Mouse (Mus musculus): ENCODE measurements at regions not wholly inside any gene's neighbourhood (a gene's known extent, or its start where the extent isn't known, plus 50 kb on each side); places are given as distances from the start of the nearest gene placed in this dataset.

DNA sequence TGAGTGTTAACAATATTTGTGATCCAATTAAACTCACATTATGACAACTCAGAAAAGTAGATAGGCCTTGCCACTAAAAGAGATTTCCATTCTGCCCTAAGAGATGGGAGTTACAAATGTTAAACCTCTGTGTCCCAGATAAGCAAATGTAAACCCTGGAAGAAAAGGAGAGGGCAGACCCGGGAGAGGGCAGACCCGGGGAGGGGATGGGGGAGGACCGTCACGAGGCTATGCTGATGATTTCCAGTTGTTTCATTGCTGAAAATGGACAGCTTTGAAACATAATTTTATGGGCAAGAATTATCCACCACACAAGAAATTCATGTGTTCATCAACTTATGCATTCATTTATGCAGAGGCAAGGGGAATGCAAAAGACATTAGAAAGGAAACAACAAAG lies 159.7 kb upstream of the Cited2 start:
- TF ChIP-seq EP300 (IDR thresholded peaks at IDR 0.05; ENCODE audit: low read depth), result no peak
- no peak for TF ChIP-seq CTCF (IDR thresholded peaks at IDR 0.05; ENCODE audit: low read depth)
- H3K4me3 ChIP-seq (ENCODE audit: insufficient read depth in 1 of 2, low read depth in 2 of 2, low read length in 2 of 2), result no peak overlapping the region
- H3K4me2 ChIP-seq (ENCODE audit: low read depth), result peak overlapping the region; percentile 35
- no peak for ATAC-seq (ENCODE audit: insufficient read depth)
- no peak overlapping the region for H3K27ac ChIP-seq
- H3K4me1 ChIP-seq (replicated peaks; ENCODE audit: control insufficient read depth in 2 of 2, insufficient read depth in 2 of 2, low read length in 1 of 2), result peaks cover 21 to 38% of the 10 kb centered on the region in 2 experiments
- no peak for DNase-seq (ENCODE audit: low read depth in 3 of 3, low spot score in 3 of 3)
- no peak overlapping the region for H3K9ac ChIP-seq (replicated peaks)
- no peaks in the 10 kb centered on the region for H3K27me3 ChIP-seq (ENCODE audit: control insufficient read depth, insufficient read depth, low read length)
- 19% methylated on average over 4 of the region's 4 CpGs for WGBS (ENCODE audit: insufficient replicate concordance)
- H3K36me3 ChIP-seq (replicated peaks; ENCODE audit: control insufficient read depth, insufficient read depth, low read depth), result no peaks in the 10 kb centered on the region
- H3K9me3 ChIP-seq (ENCODE audit: control insufficient read depth, low read length), result no peaks in the 10 kb centered on the region

DNA sequence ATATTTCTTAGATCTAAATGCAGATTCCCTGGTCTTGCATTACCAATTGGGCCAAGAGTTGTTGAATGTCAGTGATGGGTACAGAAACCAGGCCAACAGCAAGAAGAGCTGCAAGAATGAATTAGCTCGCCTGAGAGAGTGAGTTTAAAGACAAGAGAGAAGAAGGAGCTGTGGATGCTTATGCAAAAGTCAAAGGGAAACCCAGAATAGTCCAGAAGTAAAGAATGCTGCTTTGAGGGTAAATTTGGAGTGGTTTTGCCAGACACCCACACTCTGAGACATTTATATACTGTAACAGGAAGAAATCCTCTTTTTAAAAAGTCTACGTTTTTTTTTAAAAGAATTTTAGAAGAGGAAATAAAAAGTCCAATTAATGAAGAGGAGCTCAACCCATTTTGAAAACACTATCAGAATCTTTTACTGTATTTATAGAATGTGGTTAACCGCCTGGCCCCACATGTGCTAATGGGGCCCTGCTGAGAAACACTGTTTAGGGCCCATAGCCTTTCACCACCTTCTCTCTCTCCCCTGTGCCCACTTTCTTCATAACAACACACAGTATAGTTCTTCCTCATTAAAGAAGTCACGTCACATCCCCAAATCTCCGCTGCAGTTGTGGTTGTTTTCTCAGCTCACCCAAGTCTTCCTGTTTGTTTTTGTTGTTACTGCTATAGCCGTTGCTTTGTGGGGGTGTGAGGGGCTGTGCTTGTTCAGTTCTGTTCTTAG lies 158.0 kb upstream of the Cited2 start:
- Histone ChIP-seq H3K27me3 (ENCODE audit: control insufficient read depth, insufficient read depth, low read length) (no peaks in the 10 kb centered on the region), H3K9me3 (ENCODE audit: control insufficient read depth, low read length) (no peaks in the 10 kb centered on the region), H3K4me2 (ENCODE audit: low read depth) (no peak overlapping the region), H3K4me1 (replicated peaks; ENCODE audit: control insufficient read depth in 2 of 2, insufficient read depth in 2 of 2, low read length in 1 of 2) (peaks cover 21 to 43% of the 10 kb centered on the region in 2 experiments), H3K4me3 (ENCODE audit: insufficient read depth in 1 of 2, low read depth in 2 of 2, low read length in 2 of 2) (no peak overlapping the region), H3K36me3 (replicated peaks; ENCODE audit: control insufficient read depth, insufficient read depth, low read depth) (no peaks in the 10 kb centered on the region), H3K27ac (no peak overlapping the region), H3K9ac (replicated peaks) (no peak overlapping the region)
- ATAC-seq (ENCODE audit: insufficient read depth) (no peak), DNase-seq (ENCODE audit: low read depth in 3 of 3, low spot score in 3 of 3) (no peak)
- TF ChIP-seq CTCF (IDR thresholded peaks at IDR 0.05; ENCODE audit: low read depth), result no peak
- no peak for TF ChIP-seq EP300 (IDR thresholded peaks at IDR 0.05; ENCODE audit: low read depth)
- whole genome bisulfite sequencing (ENCODE audit: insufficient replicate concordance), result 26% methylated on average over 6 of the region's 6 CpGs

DNA sequence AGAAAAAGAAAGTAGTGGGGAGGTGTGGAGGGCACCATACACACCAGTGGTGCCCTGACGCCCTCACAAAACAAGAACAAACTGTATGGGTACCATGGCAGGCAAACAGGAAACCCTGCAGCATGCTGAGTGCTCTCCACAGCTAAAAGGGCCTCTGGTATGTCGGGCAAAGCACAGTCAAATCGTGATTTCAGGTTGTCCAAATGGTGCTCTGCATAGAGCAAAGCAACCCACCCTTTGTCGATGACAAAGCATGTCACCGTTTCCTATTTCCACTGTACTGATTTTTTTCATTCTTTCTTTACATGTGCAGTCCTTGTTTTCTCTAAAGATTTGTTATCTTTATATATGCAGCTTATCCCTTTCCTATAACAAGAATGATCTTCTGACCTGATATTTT lies 156.0 kb upstream of the Cited2 start:
- DNase-seq (ENCODE audit: low read depth in 3 of 3, low spot score in 3 of 3) (no peak), ATAC-seq (ENCODE audit: insufficient read depth) (no peak)
- 53% methylated on average over 5 of the region's 5 CpGs for WGBS (ENCODE audit: insufficient replicate concordance)
- H3K36me3 ChIP-seq (replicated peaks; ENCODE audit: control insufficient read depth, insufficient read depth, low read depth), result no peaks in the 10 kb centered on the region
- no peak overlapping the region for H3K4me2 ChIP-seq (ENCODE audit: low read depth)
- no peak overlapping the region for H3K9ac ChIP-seq (replicated peaks)
- H3K27me3 ChIP-seq (ENCODE audit: control insufficient read depth, insufficient read depth, low read length), result no peaks in the 10 kb centered on the region
- H3K4me3 ChIP-seq (ENCODE audit: insufficient read depth in 1 of 2, low read depth in 2 of 2, low read length in 2 of 2), result no peak overlapping the region
- H3K4me1 ChIP-seq (replicated peaks; ENCODE audit: control insufficient read depth in 2 of 2, insufficient read depth in 2 of 2, low read length in 1 of 2), result peaks cover 19 to 31% of the 10 kb centered on the region in 2 experiments
- no peaks in the 10 kb centered on the region for H3K9me3 ChIP-seq (ENCODE audit: control insufficient read depth, low read length)
- TF ChIP-seq EP300 (IDR thresholded peaks at IDR 0.05; ENCODE audit: low read depth) (no peak), CTCF (IDR thresholded peaks at IDR 0.05; ENCODE audit: low read depth) (no peak)
- no peak overlapping the region for H3K27ac ChIP-seq

DNA sequence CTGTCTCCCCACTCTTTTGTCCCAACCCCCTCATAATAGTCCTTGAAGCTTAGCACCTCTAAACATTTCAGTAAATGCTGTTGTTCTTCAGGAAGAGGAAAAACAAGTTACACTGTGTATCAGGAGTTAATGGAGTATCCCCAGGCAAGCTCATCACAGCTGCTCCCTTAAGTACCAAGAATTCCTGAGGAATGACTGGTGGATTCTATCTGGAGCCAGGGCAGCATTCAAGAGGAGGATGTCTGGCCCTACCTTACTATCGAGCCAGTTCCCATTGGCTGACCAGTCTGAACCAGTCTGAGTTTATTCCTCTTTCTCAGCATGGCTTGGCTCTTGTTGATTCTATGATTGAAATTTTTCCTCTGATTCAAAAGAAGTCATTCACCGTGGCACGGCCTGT lies 155.4 kb upstream of the Cited2 start:
- DNase-seq (ENCODE audit: low read depth in 3 of 3, low spot score in 3 of 3), result no peak
- no peak overlapping the region for H3K9ac ChIP-seq (replicated peaks)
- no peaks in the 10 kb centered on the region for H3K27me3 ChIP-seq (ENCODE audit: control insufficient read depth, insufficient read depth, low read length)
- peaks cover 13 to 27% of the 10 kb centered on the region in 2 experiments for H3K4me1 ChIP-seq (replicated peaks; ENCODE audit: control insufficient read depth in 2 of 2, insufficient read depth in 2 of 2, low read length in 1 of 2)
- TF ChIP-seq EP300 (IDR thresholded peaks at IDR 0.05; ENCODE audit: low read depth) (no peak), CTCF (IDR thresholded peaks at IDR 0.05; ENCODE audit: low read depth) (no peak)
- no peak for ATAC-seq (ENCODE audit: insufficient read depth)
- no peak overlapping the region for H3K27ac ChIP-seq
- H3K9me3 ChIP-seq (ENCODE audit: control insufficient read depth, low read length), result no peaks in the 10 kb centered on the region
- no peak overlapping the region for H3K4me3 ChIP-seq (ENCODE audit: insufficient read depth in 1 of 2, low read depth in 2 of 2, low read length in 2 of 2)
- WGBS (ENCODE audit: insufficient replicate concordance), result 52% methylated on average over 3 of the region's 3 CpGs
- H3K4me2 ChIP-seq (ENCODE audit: low read depth), result no peak overlapping the region
- H3K36me3 ChIP-seq (replicated peaks; ENCODE audit: control insufficient read depth, insufficient read depth, low read depth), result no peaks in the 10 kb centered on the region

DNA sequence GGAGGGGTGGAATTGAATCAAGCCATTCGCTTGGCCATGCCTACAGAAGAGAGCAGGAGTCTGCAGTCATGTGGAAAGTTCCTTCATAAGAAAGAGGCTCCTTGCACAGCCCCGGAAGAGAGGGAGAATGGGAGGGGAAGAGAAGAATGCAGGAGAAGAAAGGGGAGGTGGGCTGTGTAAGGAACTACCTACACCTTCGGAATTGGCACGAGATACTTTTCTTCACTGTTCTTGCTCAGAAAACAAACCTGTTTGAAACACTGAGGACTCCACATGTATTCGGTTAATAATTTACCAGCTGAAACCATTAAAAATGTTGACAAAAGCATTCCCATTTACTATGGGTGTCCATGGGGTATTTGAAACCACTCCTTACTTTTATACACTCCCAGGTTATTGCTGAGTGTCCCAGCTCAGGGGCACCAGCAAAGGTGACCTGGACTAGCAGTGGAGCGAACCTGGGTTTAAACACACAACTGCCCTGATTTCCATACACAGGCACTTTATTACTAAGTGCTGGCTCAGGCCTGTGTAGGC lies 153.4 kb upstream of the Cited2 start:
- H3K4me2 ChIP-seq (ENCODE audit: low read depth), result no peak overlapping the region
- H3K4me1 ChIP-seq (replicated peaks; ENCODE audit: control insufficient read depth in 2 of 2, insufficient read depth in 2 of 2, low read length in 1 of 2), result peaks cover 8 to 17% of the 10 kb centered on the region in 2 experiments
- TF ChIP-seq EP300 (IDR thresholded peaks at IDR 0.05; ENCODE audit: low read depth), result no peak
- no peak for TF ChIP-seq CTCF (IDR thresholded peaks at IDR 0.05; ENCODE audit: low read depth)
- no peaks in the 10 kb centered on the region for H3K9me3 ChIP-seq (ENCODE audit: control insufficient read depth, low read length)
- H3K9ac ChIP-seq (replicated peaks), result no peak overlapping the region
- H3K27me3 ChIP-seq (ENCODE audit: control insufficient read depth, insufficient read depth, low read length), result no peaks in the 10 kb centered on the region
- no peaks in the 10 kb centered on the region for H3K36me3 ChIP-seq (replicated peaks; ENCODE audit: control insufficient read depth, insufficient read depth, low read depth)
- no peak overlapping the region for H3K4me3 ChIP-seq (ENCODE audit: insufficient read depth in 1 of 2, low read depth in 2 of 2, low read length in 2 of 2)
- WGBS (ENCODE audit: insufficient replicate concordance), result 77% methylated on average over 6 of the region's 6 CpGs
- H3K27ac ChIP-seq, result no peak overlapping the region
- no peak for ATAC-seq (ENCODE audit: insufficient read depth)
- no peak for DNase-seq (ENCODE audit: low read depth in 3 of 3, low spot score in 3 of 3)

Measured in liver, embryonic 14.5 days (tissue).